Mouse (Mus musculus): ENCODE results near the gene Rbpjl.

Gene Rbpjl

DNA sequence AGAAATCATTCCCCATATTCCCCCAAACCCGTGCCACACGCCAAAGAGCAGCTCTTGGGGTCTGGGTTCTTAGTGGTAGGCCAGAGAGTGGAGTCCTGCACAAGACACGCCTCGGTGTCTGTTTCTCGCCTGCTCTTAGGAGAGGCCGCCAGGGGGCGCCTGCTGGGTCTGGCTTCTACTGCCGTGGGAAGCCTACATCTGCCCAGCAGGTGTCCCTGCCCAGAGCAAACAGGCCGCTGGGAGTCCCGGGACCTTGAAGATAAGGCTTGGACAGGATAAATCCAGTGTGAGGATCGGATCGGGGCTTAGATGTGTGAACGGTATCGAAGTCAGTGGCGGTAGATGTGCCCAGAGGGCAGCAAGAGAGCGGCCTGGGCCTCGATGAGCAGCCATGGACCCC lies at the start of gene Rbpjl:
Rbpjl (plus strand) TSS at position 236 of the 400 bp plus-strand sequence.
- peak; percentile 81 for DNase-seq (ENCODE audit: low read depth)

DNA sequence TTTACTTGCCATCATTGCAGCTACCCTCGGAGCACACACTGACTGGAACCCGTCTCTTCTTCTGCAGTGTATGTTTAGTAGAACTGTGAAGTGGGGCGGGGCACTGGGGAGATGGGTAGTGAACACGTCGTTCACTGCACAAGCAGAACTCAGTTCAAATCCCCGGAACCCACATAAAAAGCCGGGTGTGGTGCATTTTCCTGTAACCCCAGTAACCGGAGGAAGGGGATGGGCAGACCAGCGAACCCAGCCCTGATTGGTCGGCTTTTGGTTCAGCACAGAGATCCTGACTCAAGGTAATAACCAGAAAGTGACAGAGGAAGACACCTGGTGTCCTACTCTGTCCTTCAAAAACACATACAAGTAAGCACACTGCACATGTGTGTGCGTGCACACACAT lies 49.6 kb upstream of the Rbpjl start:
- no peak for DNase-seq (ENCODE audit: low read depth)

DNA sequence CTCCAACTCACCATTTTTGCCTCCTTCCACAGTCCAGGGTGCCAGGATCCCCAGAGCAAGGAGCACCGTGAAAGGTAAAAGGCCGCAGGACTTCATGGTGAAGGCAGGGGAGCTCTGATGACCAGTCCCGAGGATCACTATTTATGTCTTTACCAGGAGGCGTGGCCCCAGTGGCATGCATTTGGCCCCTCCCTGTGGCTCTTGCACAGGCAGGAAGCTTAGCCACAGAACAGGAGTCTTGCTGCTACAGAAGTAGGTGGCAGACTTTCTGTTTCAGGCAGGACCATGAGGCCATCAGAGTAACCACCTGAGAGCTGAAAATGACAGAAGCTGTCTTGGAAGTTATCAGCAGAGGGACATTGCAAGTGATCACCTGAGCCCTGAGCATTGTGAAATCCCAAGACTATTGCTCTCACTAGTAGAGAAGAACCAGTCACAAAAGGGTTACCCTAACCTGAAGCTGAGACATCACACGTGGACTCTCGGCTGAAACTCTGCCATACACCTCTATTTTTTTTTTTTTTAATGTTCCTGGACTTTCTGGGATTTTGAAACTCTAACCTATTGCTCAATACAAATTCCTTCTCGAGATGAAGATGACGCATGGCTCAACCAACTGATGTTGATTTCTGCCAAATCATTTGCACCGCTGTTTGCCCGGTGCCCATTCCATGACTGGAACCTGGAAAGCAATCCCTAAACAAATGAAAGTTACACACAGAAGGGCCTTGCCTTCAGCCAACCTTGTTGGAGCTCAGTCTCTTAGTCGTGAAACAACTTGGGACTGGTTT lies 46.6 kb upstream of the Rbpjl start:
- peak; percentile 83 for DNase-seq (ENCODE audit: low read depth)

DNA sequence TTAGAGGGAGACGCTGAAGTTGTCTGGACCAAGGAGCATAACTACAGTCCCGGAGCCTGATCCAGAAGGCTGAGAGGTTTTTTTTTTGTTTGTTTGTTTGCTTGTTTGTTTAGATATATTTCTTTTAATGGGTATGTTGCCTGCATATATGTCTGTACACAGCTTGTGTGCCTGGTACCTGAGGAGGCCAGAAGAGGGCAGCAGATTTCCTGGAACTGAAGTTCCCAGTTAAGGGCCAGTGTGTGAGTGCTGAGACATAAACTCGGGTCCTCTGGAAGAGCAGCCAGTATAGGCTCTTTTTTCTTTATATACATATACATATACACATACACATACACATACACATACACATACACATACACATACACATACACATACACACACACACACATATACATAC lies 44.6 kb upstream of the Rbpjl start:
- peak; percentile 24 for DNase-seq (ENCODE audit: low read depth)

DNA sequence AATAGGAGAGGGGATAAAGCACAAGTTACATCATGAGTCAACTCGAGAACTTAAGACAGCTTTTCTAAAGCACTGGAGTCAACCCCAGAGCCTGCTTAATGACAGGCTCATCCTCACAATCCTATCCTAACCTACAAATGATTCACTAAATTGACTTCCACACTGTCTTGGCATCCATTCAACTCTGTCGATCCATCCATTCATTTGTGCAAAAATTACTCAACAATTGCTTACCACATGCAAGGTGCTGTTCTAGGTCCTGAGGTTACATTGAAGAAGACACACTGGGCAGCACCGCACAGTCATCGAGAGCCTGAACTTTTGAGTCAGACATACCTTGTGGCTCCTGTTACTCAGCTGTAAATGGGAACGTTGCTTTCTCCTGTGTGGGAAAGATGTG lies 43.9 kb upstream of the Rbpjl start:
- DNase-seq (ENCODE audit: low read depth), result peak; percentile 58

DNA sequence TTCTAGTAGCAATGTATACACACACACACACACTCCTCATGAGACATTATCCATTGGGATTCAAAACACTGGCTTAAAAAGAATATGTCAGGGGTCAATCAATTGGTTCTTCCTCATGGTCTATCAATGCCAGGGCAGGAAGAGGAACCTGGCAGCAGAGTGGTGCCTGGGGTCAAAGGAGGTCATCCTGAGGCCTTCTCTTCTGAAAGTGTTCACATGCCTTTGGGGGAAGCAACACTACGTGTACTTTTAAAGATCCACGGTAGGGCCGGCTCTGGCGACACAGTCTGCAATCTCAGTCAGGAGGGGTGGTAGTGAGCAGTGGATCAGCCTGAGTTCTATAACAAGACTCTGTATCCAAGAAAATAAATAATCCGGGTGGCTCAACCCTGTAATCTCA lies 43.3 kb upstream of the Rbpjl start:
- DNase-seq (ENCODE audit: low read depth), result no peak

DNA sequence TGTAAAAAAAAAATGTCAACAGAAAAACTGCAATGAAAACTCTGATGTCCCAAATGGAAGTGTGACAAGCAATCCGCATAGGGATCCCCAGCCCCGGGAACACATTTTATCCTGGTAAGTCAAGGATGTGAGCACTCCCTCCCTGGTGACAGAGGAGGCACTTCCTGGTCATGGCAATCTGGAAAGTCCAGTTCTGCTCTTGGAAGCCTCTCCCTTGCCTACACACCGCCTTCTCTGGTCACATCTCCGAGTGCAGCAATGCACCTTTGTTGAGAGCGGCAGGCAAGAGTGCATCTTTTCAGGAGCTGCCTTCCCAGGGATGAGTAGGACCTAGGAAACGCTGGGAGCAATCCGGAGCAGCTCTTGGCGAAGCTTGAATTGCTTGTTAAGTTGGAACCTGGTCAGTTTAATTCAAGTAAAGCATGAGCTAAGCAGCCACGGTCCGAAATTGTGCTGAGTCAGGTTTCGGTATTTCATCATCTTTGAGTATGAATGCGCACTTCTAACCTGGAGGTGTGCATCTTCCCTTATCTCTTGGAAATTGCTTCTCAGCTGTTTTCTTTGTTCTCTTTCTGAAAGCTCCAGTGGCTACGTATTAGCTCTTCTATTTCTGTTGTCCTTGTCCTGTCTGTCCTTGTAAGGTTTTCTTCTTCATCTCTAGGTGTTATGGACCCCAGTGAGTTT lies 41.8 kb upstream of the Rbpjl start:
- DNase-seq (ENCODE audit: low read depth), result no peak

DNA sequence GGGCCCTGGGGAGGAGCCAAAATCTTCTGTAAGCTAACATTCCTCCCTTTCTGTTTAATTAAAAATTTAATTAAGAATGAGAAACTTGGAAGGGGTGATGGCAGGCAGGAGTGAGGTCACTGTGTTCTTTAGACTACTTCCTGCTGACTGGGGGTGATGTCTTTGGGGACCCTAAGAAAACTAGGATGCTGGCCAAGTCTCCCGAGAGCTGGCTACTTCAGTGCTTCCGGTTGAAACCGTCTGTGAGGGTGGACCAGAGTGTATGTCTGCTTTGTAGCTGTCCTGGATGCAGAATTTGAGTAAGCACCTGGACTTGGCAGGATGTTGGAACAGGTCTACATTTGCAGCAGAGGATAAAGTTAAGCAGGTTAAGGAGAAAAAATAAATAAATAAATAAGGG lies 36.0 kb upstream of the Rbpjl start:
- no peak for DNase-seq (ENCODE audit: low read depth)

DNA sequence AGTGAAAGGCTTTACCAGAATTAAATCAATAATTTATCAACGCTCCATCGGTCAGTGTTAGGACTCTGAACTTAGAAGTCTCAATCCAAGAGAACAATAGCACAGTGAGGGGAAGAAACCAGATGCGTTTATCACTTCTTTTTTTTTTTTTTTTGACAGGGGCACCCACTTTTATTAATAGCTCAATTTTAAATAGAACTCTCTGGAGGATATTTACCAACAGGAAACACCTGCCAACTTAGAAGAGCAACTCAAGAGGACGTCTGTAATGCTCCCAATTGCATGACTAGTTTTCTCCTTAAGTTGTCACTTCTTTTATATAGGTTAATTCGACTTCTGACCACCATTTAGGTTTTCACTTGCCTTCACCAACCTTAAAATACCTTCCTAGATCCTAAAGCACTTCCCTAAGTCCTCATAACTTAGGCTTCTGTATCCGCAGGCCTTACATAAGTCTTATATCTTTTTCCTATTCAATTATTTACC lies 34.3 kb upstream of the Rbpjl start:
- DNase-seq (ENCODE audit: low read depth), result no peak

DNA sequence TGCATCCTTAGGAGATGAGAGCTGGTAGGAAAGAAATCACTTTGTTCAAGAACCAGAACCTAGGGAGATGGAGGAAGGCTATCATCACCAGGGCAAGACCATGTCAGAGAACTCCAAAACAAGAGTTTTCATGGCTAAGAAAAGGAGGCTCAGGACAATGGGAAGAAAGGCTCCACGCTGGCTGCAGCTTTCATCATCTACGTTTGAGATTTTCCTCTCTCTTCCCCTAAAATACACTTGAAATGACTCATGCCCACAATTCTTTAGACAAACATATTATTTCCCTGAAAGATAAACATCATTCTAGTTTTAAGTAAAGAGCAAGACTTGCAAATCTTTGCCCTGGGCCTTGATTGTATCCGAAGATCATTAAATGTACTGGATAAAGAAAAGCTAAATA lies 31.6 kb upstream of the Rbpjl start:
- DNase-seq (ENCODE audit: low read depth), result peak; percentile 52

DNA sequence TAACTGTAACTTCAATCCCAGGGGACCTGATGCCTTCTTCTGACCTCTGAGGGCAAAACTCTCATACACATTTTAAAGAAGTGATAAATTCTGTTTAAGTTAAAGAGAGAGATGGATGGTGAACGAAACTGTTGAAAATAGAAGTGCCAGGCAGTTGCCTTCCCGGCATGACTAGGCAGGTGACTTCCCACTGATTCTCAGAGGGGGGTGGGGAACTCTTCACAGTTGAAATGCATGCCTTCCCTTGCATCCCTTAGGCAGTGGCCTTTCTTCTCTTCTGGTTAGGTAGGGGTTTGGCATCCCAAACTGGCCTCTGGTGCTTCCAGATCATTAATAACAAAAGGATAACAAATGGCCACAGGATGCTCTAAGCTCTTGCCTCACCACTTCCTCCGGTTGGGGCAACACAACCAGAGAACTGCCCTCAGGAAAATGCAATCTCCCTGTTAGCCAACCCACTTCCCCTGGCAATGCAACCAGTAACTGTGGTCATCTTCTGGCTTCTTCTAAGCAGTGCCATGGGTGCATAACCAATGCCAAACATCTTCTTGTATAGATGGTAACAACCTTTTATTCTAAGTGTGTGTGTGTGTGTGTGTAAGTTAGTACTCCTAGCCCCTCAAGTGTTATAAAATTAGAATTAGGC lies 30.4 kb upstream of the Rbpjl start:
- DNase-seq (ENCODE audit: low read depth), result peak; percentile 48

DNA sequence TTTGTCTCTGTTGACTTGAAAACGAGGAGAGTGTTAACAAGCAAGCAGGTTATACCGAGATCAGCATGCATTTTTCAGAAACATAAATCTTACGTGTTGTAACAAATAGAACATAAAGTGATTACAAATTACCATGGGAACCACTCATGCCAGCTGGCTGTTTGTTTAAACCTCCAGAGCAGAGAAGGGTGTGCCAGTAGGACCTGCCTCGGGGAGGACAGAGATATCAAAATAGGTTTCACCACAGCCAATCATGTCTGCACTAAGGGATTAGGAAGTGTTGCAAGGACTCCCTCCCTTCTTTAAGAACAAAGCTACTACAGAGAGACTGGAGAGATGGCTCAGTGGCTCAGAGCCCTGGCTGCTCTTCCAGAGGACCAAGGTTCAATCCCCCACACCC lies 29.8 kb upstream of the Rbpjl start:
- DNase-seq (ENCODE audit: low read depth), result peak; percentile 77

DNA sequence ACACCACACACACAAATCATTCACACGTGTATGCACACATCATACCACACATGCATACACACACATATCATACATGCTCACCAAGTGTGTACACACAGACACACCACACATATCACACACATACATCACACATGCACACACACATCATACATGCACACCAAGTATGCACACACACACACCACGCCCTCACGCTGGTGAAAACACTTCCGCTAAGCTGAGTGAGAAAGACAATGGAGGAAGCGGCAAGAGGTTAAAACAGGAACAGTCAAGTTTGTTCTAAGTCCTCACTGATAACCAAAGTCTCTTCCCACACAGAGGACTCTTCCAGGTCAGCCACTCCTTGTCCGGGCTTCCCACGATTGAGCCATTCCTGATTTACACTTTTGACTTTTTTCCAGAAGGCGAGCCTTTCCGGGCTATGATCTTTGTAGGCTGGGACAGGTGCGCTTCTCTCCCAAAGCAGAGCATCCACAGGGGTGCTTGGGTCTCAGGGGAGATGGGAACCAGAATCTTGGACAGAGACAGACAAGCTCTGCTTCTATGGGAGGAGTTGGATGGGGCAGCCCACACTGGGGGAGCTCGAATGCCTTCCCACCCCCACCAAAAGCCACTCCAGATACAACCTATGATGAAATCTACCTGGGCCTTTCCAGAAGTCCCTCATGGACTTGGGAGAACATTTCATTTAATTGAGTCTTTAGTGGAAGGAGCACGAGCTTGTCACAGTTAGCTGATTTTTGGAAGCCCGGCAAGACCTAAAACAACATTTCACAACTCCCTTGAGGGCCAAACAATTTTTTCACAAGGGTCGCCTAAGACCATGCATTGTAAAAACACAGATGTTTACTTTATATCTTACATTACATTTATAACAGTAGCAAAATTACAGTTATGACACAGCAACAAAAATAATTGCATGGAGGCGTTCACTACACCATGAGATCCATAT lies 25.2 kb upstream of the Rbpjl start:
- peak; percentile 54 for DNase-seq (ENCODE audit: low read depth)

DNA sequence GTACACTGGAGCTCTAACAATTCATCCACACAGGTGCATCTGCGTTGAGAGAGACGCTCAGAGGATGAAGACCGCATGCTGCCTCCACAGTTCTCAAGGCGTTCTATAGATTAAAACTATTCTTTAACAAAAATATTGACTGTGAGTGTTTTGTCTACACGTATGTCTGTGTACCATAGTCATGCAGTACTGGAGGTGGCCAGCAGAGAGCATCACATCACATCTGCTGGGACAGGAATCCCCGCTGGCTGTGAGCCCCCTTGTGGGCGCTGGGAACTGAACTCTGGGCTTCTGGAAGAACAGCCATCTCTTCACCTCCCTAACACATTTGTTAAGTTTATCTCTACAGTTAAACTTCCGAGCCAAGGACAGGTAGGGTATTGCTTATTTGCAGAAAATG lies 21.2 kb upstream of the Rbpjl start:
- no peak for DNase-seq (ENCODE audit: low read depth)

DNA sequence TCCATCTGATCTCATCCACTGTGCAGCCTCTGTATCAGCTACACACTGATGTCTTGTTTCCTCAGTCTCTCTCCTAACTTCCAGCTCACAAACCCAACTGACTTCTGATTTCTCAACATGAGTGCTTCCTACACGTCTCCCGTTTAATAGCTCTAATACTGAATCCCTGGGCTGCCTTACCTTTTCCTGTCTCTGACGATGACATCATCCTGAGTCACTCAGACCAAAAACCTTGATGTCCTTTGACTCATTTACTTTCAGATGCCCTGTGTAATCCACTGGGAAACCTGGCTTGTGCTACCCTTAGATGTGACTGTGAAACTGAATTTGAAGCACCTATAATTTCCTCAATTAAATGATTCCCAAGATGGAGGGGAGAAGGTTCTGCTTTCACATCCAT lies 20.0 kb upstream of the Rbpjl start:
- no peak for DNase-seq (ENCODE audit: low read depth)

DNA sequence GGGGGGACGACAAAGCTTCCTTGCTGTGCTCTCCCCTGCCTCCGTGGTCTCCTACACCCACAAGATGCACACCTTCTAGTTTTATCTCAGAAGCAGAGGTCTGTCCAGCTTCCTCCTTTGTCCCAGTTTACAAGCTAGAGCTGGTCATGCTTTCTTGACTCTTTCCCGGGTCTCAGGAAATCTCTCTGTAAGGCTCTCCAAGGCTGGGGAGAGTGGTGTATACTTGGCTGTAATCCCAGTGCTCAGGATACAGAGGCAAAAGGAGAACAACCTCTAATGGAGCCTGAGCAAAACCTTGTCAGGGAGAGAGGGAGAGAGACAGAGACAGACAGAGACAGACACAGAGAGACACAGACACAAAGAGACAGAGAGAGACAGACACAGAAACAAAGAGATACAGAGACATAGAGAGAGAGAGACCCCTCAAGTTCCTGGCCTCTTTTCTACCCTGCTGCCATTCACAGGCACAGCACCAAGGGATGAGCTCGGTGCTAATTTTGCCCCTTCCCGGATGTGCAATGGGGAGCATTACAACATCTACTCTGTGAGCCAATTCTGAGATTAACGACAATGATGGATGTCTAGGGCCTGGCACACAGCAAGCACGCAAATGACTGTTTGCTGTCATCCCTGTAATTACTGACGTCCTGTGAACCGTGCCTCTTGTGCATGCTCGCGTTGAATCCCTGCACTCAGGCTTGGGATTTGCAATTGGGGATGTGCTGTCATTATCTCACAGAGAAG lies 19.1 kb upstream of the Rbpjl start:
- DNase-seq (ENCODE audit: low read depth), result peak; percentile 73

DNA sequence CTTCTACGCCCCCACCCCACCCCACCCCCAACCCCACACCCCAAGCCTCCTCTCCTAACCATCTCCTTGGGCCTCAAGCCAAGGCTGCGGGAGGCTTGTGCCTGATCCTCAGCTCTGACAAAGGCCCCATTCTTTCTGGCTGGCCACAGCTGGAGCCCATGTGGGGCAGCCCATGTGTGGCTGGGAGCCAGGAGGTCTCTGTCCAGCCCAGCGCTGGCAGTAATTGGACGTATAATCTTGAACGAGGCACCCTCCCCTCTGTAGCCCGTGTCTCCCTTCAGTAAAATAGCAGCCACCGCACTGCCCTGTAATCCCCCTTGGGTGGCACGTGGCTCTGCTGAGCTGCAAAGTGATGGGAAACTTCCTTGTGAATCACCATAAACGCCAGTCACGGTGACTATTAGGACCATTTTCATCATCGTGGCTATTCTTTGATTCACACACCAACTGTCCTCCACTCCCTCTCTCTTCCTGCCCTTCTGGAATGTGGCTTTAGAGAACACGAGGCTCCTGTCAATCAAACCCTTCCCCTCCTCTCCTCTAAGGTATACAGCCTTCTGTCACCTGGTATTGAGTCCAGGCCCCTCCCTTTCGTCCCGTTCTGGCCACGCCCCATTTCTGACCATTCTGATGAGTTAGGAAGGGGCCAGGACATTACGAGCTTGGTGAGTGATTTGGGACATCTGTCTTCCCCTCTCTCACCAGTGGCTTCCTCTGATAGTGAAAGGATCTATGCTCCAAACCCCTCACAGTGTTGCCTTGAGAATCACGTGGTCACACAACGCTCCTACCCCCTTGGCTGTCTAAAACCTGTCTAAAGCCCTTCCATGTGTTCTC lies 16.8 kb upstream of the Rbpjl start:
- peak; percentile 94 for DNase-seq (ENCODE audit: low read depth)

DNA sequence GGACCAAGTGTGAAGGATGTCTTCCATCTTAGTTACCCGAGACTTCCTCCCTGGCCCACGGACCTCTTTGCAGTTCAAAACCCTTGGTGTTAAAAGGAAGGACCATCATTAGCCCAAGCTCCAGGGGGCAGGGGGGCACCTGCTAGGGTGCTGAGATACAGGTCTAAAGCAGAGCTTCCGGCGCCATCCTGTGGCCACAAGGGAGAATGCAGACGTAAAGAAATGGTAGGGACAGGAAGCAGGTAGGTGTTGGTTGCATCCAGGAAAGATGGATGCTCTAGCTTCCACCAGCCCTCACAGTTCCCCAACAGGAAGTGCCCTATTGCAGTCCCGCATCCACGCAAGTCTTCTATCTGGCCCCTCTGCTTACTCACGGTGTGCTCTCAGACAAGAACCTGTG lies 16.0 kb upstream of the Rbpjl start:
- DNase-seq (ENCODE audit: low read depth), result peak; percentile 67

DNA sequence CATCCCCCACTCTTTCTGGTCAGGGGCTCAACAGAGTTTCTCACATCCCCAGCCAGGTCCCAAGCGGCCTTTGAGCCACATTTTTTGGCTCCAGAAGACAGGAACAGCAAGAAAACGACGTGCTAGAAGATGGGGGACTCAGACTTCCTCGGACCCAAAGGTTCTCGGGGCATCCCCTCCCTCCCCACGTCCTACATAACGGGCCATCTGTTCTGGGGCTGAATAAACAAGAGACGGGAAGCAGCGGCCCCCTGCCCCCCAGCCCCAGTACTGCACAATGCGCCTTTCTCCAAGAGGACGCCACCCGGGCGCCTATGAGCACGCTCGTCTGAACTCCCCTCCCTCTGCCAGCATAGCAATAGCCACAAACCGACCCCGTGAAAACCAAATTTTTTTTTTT lies 13.9 kb upstream of the Rbpjl start, which contains the start of gene Slpi:
Slpi (minus strand) TSS at position 76 of the 400 bp plus-strand sequence.
- DNase-seq (ENCODE audit: low read depth), result no peak

DNA sequence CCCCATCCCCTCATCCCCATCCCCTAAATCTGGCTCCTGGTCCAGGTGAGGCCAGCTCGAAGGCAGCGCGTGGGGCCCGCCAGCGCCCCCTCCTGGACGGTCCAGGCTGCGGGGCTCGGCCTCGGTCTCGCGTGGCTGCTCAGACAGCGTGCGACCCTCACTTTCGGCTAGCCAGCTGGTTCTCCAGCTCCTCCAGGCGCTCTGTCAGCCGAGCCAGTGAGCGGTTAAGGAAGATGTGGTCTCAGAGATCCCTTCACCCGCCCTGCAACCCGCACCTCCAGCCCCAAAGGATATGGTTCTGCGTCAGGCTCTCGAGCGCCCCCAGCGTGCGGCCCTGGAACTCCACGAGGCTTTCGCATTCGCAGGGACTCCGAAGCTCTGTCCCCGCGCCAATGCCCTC lies 13.4 kb upstream of the Rbpjl start:
- DNase-seq (ENCODE audit: low read depth), result peak; percentile 75

Data from NIH3T3 (cell line).